Mouse (Mus musculus) lung, postnatal 4 days (tissue): Measurements from ENCODE around the gene Dusp16.
A peak's percentile ranks its signal among the peaks of the same experiment; 100 is the strongest.

Experiments
- DNase-seq, 2 experiments: peaks; one replicate each; pipeline ENCODE4 v3.0.0; 2021

Gene Dusp16

GRCm38 (mm10) chr6:134791251-134792118 is 940 bp downstream of the Dusp16 start:
- DNase-seq, result peak; percentile 47 to 56

GRCm38 (mm10) chr6:134789100-134789499 is 3.3 kb downstream of the Dusp16 start:
- DNase-seq, result no peak

DNA sequence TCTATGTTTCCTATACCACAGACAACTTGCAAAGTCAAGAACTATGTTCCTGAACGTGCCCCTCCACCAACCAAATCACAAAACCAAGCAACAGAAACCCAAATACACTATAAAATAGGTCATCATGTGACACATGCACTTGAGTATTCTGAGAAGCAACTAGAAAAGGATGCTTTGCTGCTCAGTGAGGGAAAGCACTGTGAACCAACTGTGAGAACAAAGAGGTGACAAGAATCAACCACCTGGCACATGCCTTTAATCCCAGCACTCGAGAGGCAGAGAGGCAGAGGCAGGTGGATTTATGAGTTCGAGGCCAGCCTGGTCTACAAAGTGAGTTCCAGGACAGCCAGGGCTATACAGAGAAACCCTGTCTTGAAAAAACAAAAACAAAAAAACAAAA is 6.0 kb downstream of the Dusp16 start:
- DNase-seq, result no peak

GRCm38 (mm10) chr6:134782900-134783299 is 9.5 kb downstream of the Dusp16 start:
- no peak for DNase-seq

DNA sequence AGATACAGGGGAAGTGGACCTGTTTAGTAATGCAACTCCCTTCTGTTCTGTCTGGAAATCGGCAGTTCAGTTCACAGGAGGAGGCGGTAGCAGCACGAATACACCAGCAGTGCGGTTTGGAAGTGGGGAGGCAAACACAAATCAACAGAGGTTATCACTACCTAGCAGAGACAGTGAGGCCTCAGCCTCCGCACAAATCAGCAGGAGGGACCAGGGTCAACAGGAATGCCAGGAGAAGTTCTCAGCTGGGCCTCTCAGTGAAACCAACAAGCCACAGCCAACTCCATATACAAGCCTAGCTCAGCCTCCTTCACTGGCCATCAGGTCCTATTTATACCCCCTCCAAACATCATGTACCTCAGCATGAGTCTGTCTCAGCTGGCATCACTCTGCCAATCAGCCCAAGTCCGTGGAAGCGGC is 10.9 kb downstream of the Dusp16 start:
- no peak for DNase-seq

- DNase-seq, result no peak
Observed at GRCm38 (mm10) chr6:134780024-134780423, 12.4 kb downstream of the Dusp16 start.

GRCm38 (mm10) chr6:134773961-134774360 is 18.5 kb downstream of the Dusp16 start:
- DNase-seq, result peak; percentile 34 to 55

DNA sequence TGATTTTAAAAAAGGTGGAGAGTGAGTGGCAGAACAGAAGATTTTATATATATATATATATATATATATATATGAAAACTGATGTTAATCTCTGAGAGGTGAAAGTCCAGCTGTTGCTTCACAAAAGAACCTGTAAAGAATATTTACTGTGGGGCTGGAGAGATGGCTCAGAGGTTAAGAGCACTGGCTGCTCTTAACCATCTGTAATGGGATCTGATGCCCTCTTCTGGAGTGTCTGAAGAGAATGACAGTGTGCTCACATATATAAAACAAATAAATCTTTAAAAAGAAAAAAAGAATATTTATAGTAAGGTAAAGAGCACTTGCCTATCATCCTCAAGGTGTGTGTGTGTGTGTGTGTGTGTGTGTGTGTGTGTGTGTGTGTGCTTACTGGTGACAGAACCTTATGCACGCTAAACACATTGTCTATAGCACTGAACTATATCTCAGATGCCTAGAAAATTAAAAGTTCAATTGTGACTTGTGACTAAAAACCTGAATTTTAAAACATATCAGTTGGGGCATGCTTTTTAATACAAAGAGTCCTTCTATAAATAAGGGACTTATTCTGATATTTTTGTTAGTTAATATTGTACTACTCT is 19.0 kb downstream of the Dusp16 start:
- DNase-seq, result no peak

DNA sequence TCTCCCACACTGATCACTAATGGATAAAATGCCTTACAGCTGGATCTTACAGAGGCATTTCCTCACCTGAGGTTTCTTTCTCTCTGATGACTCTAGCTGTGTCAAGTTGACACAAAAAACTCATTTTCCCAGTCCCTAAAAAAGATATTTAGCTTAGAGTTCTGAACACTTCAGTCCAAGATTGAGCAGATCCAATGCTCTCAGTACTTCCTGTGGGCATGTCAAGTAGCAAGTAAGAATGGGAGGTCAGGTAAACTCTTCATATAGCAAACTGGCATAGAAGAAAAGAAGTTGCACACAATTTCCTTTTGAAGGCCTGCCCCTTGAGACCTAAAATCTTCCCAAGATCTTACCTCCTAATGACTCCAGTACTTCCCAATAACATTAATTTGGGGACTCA is 22.1 kb downstream of the Dusp16 start:
- DNase-seq, result no peak

DNA sequence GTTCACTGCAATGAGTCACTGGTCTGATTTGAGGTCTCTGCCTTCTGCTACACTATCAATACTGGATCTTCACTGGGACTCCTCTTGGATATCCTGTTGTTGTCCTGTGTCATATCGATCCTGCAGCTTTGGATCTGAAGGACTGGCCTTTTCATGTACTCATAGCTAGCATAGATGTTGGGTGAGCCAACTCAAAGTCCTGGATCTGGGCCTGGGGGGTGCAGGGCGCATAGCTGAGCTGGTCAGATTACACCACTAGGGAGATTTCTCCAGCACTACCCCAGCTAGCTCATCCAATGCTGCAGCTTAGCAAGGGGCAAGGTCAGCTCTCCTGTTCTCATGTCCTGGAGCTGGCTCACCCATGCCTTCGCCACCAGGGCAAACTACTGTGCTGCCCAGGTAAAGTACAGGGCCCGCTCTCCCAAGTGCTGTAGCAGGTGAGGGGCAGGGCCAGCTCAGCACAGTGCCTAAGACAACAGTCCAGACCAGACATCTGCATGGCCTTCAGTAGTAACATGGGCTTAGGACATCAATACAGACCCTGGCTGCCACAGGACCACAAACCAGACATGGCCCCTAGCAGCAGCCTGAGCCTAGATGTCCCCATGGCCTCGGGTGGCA is 27.9 kb downstream of the Dusp16 start:
- DNase-seq, result no peak

DNA sequence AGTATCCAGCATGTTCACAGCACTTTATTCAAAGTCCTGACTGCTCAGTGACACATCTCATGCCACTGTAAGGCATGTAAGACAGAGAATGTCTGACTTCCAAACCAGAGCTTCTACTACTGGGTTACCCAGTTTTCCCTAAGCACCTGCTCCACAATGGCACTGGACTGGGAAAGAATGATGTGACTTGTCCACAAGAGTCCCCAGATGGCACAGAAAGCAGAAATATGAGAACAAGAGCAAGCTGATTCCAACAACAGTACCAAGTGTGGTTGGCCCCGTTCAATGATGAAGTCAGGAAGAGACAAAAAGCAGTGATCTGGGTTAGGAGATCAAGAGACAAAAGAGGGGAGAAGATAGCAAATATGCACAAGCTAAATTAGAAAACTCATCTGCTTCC is 29.0 kb downstream of the Dusp16 start:
- no peak for DNase-seq

- no peak for DNase-seq
Observed at GRCm38 (mm10) chr6:134761808-134762207, 30.6 kb downstream of the Dusp16 start.

GRCm38 (mm10) chr6:134760926-134761544 is 31.4 kb downstream of the Dusp16 start:
- DNase-seq, result no peak

DNA sequence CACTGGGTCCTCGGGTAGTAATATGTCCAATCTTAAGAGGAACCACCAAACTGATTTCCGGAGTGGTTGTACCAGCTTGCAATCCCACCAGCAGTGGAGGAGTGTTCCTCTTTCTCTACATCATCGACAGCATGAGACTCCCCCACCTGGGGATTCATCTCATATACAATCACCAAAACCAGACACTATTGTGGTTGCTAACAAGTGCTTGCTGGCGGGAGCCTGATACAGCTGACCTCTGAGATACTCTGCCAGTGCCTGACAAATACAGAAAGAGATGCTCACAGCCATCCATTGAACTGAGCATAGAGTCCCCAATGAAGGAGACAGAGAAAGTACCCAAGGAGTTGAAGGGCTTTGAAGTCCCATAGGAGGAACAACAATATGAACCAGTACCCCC is 36.4 kb downstream of the Dusp16 start:
- DNase-seq, result no peak

DNA sequence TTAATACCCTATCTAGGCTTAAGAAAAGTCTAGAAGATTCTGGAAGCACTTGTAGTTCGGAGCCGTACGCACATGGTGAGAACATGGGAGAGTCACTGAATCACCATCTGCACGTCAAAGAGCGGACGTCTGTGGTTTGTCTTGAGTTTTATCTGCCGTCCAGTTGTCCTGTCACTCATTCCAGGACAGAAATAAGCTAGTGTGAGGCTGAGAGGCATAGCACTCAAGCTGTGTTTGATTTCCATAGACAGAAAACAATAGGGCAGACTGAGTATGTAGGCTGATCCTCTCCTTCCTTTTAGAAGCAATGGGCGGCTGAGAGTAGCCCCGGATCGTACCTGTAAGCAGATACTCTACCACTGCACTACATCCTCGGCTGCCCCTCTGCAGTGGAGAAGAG is 38.6 kb downstream of the Dusp16 start:
- no peak for DNase-seq

DNA sequence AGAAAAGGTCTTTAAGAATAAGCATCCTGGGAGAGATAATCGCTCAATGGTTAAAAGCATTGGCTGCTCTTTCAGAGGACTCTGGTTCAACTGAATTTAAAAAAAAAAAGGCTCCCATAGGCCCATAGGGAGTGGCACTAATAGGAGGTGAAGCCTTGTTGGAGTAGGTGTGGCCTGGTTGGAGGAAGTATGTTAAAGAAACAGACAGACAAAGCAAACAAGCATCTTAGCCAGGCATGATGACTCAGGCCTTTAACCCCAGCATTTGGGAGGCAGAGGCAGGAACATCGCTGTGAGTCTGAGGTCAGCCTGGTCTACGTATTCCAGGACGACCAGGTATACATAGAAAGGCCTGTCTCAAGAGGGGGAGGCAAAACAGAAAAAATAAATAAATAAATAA is 39.0 kb downstream of the Dusp16 start:
- no peak for DNase-seq

GRCm38 (mm10) chr6:134751883-134752647 is 40.4 kb downstream of the Dusp16 start:
- no peak for DNase-seq

GRCm38 (mm10) chr6:134751087-134751486 is 41.3 kb downstream of the Dusp16 start:
- DNase-seq, result no peak

DNA sequence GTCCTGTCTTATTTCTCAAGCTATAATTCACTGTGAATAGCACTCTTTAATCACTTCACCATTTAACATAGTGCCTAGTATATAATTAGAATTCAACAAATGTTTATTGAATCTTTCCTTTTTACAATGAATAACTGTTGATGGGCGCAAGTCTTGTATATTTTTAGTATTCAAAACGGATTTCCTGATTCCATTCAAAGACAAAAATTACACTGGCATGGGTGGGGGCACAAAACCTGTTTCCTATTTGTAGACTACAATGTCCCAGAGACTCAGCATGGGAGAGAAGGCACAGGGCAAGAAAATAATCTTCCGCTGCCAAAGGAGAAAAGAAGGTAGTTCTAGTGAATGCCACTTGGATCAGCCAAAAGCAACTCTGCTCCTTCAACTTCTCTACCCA is 44.3 kb downstream of the Dusp16 start:
- DNase-seq, result no peak

GRCm38 (mm10) chr6:134745876-134746275 is 46.5 kb downstream of the Dusp16 start:
- DNase-seq, result no peak

- no peak for DNase-seq
Observed at GRCm38 (mm10) chr6:134743568-134743967, 48.9 kb downstream of the Dusp16 start.

DNA sequence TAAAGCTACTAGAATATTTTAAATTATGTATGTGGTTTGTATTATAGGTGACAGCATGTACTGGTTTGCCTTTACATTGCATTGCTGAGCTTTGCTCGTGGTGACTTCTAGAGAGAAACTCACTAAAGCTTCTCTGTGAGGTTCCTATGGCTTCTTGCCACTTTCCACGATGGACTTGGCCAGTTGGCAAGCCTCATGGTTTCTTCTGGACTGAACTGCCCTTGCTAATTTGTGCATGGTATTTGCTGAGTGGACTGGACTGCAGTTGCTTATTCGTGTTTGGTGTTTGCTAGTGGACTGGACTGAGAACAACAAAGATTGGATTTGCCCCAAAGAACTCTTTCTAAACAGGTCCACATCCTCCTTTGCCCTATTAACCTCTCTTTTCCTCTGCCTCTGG is 55.6 kb downstream of the Dusp16 start:
- DNase-seq, result no peak

GRCm38 (mm10) chr6:134733800-134734221 is 58.6 kb downstream of the Dusp16 start:
- no peak for DNase-seq
